Mouse (Mus musculus) MEL (cell line): ENCODE results near the gene Epop. TPM values are rescaled to one million over a fixed set of nuclear protein-coding genes. Genes with fewer than 3 reads are reported as not detected.

Experiments used
- DNase-seq: peaks from one replicate; pipeline ENCODE4 v3.0.0; 2011; ENCODE audit warnings: low read depth, low spot score
- H3K27ac ChIP-seq: 2 replicates; pipeline ENCODE4 v1.5.1; 2012; ENCODE audit warnings: low read depth, mild to moderate bottlenecking, control low read depth, low read length, moderate library complexity; ENCODE audit not compliant: control insufficient read depth
- H3K27me3 ChIP-seq, 2 experiments: fragments of 150-350 bp in 1 of 2; sonication (generic) in 1 of 2; 2 replicates each; pipeline ENCODE4 v1.6.1; 2012; ENCODE audit warnings: low read length in 2 of 2, mild to moderate bottlenecking in 2 of 2, improper control_type of control experiment in 1 of 2, moderate library complexity in 1 of 2; ENCODE audit not compliant: insufficient read depth in 2 of 2, control insufficient read depth in 1 of 2
- H3K36me3 ChIP-seq, 2 experiments: 2 replicates each; pipeline ENCODE4 v1.6.1; 2012 to 2014; ENCODE audit warnings: low read length in 2 of 2, improper control_type of control experiment in 1 of 2, inconsistent platforms in 1 of 2, mild to moderate bottlenecking in 1 of 2; ENCODE audit not compliant: insufficient read depth in 2 of 2, control insufficient read depth in 1 of 2
- H3K4me1 ChIP-seq, 2 experiments: fragments of 150-350 bp in 1 of 2; sonication (generic) in 1 of 2; 2 replicates each; pipeline ENCODE4 v1.6.1; 2012; ENCODE audit warnings: low read length in 2 of 2, improper control_type of control experiment in 1 of 2, mild to moderate bottlenecking in 1 of 2; ENCODE audit not compliant: insufficient read depth in 2 of 2, control insufficient read depth in 1 of 2
- H3K4me3 ChIP-seq, 2 experiments: fragments of 150-350 bp in 1 of 2; sonication (generic) in 1 of 2; 2 replicates each; pipeline ENCODE4 v1.5.1; 2012; ENCODE audit warnings: low read depth in 2 of 2, low read length in 2 of 2, mild to moderate bottlenecking in 2 of 2, moderate library complexity in 2 of 2, control low read depth in 1 of 2, improper control_type of control experiment in 1 of 2; ENCODE audit not compliant: control insufficient read depth in 1 of 2, insufficient read depth in 1 of 2
- H3K79me2 ChIP-seq: 2 replicates; pipeline ENCODE4 v1.6.1; 2012; ENCODE audit warnings: mild to moderate bottlenecking, low read length, moderate library complexity; ENCODE audit not compliant: control insufficient read depth, poor library complexity, insufficient read depth
- H3K9ac ChIP-seq: 2 replicates; pipeline ENCODE4 v1.6.1; 2012; ENCODE audit warnings: low read depth, mild to moderate bottlenecking, control low read depth, low read length, moderate library complexity; ENCODE audit not compliant: control insufficient read depth, poor library complexity, severe bottlenecking
- H3K9me3 ChIP-seq: fragments of 150-350 bp; sonication (generic); replicated peaks from 2 replicates; pipeline ENCODE4 v1.6.1; 2012; ENCODE audit warnings: mild to moderate bottlenecking, low read length, improper control_type of control experiment, moderate library complexity; ENCODE audit not compliant: insufficient read depth
- BHLHE40 ChIP-seq: IDR thresholded peaks from 2 replicates; pipeline ENCODE4 v1.6.1; 2012; ENCODE audit warnings: low read depth, mild to moderate bottlenecking, inconsistent platforms, low read length, improper control_type of control experiment, borderline replicate concordance
- CHD1 ChIP-seq: IDR thresholded peaks from 2 replicates; pipeline ENCODE4 v1.6.1; 2012; ENCODE audit warnings: low read depth, mild to moderate bottlenecking, inconsistent platforms, low read length, improper control_type of control experiment
- CTCF ChIP-seq, 3 experiments: IDR thresholded peaks in 2 of 3; conservative IDR thresholded peaks in 1 of 3; 2 replicates each; pipeline ENCODE4 v1.5.1; 2011 to 2012; ENCODE audit warnings: low read length in 3 of 3, low read depth in 2 of 3, mild to moderate bottlenecking in 2 of 3, improper control_type of control experiment in 1 of 3, inconsistent platforms in 1 of 3, mixed read lengths in 1 of 3, moderate library complexity in 1 of 3; ENCODE audit not compliant: control insufficient read depth in 1 of 3, insufficient read depth in 1 of 3, poor library complexity in 1 of 3, severe bottlenecking in 1 of 3
- E2F4 ChIP-seq: IDR thresholded peaks from 2 replicates; pipeline ENCODE4 v1.6.1; 2011; ENCODE audit warnings: low read depth, low read length, improper control_type of control experiment, borderline replicate concordance
- ELF1 ChIP-seq: IDR thresholded peaks from 2 replicates; pipeline ENCODE4 v1.6.1; 2014; ENCODE audit warnings: low read depth, mild to moderate bottlenecking, inconsistent platforms, low read length, improper control_type of control experiment, moderate library complexity
- EP300 ChIP-seq, 2 experiments: IDR thresholded peaks; 2 replicates each; pipeline ENCODE4 v1.6.1; 2011; ENCODE audit warnings: improper control_type of control experiment in 2 of 2, low read length in 2 of 2, low read depth in 1 of 2, mild to moderate bottlenecking in 1 of 2
- ETS1 ChIP-seq: IDR thresholded peaks from 2 replicates; pipeline ENCODE4 v1.6.1; 2012; ENCODE audit warnings: low read depth, mild to moderate bottlenecking, inconsistent platforms, low read length, improper control_type of control experiment, moderate library complexity
- GATA1 ChIP-seq: IDR thresholded peaks from 2 replicates; pipeline ENCODE4 v1.6.1; 2011; ENCODE audit warnings: low read depth, low read length, improper control_type of control experiment
- HCFC1 ChIP-seq: IDR thresholded peaks from 2 replicates; pipeline ENCODE4 v1.6.1; 2012; ENCODE audit warnings: low read depth, mild to moderate bottlenecking, inconsistent platforms, low read length, improper control_type of control experiment, moderate library complexity
- JUND ChIP-seq: IDR thresholded peaks from 2 replicates; pipeline ENCODE4 v1.6.1; 2011; ENCODE audit warnings: low read depth, mild to moderate bottlenecking, improper control_type of control experiment, low read length
- MAX ChIP-seq: IDR thresholded peaks from 2 replicates; pipeline ENCODE4 v1.6.1; 2011; ENCODE audit warnings: low read length, improper control_type of control experiment
- MAZ ChIP-seq: IDR thresholded peaks from 2 replicates; pipeline ENCODE4 v1.6.1; 2012; ENCODE audit warnings: low read depth, mild to moderate bottlenecking, inconsistent platforms, low read length, improper control_type of control experiment
- MEF2A ChIP-seq: IDR thresholded peaks from 2 replicates; pipeline ENCODE4 v1.6.1; 2014; ENCODE audit warnings: low read depth, mild to moderate bottlenecking, inconsistent platforms, low read length, improper control_type of control experiment; ENCODE audit not compliant: poor library complexity, insufficient replicate concordance, severe bottlenecking; ENCODE audit errors: extremely low read depth
- MXI1 ChIP-seq: IDR thresholded peaks from 2 replicates; pipeline ENCODE4 v1.6.1; 2011; ENCODE audit warnings: mild to moderate bottlenecking, low read depth, low read length, improper control_type of control experiment
- MYB ChIP-seq: IDR thresholded peaks from 2 replicates; pipeline ENCODE4 v1.6.1; 2011; ENCODE audit warnings: mild to moderate bottlenecking, low read depth, low read length, improper control_type of control experiment
- MYC ChIP-seq: IDR thresholded peaks from 2 replicates; pipeline ENCODE4 v1.6.1; 2011; ENCODE audit warnings: low read depth, mild to moderate bottlenecking, low read length, improper control_type of control experiment, moderate library complexity
- NELFE ChIP-seq: IDR thresholded peaks from 2 replicates; pipeline ENCODE4 v1.6.1; 2011; ENCODE audit warnings: low read depth, low read length, improper control_type of control experiment
- NRF1 ChIP-seq: IDR thresholded peaks from 2 replicates; pipeline ENCODE4 v1.6.1; 2014; ENCODE audit warnings: low read depth, mild to moderate bottlenecking, inconsistent platforms, low read length, improper control_type of control experiment, moderate library complexity; ENCODE audit not compliant: poor library complexity, insufficient read depth, severe bottlenecking
- POLR2A ChIP-seq, 2 experiments: IDR thresholded peaks; 2 replicates each; pipeline ENCODE4 v1.6.1; 2011 to 2012; ENCODE audit warnings: low read length in 2 of 2, mild to moderate bottlenecking in 2 of 2, control low read depth in 1 of 2, improper control_type of control experiment in 1 of 2, low read depth in 1 of 2, moderate library complexity in 1 of 2; ENCODE audit not compliant: control insufficient read depth in 1 of 2, insufficient read depth in 1 of 2, poor library complexity in 1 of 2
- RAD21 ChIP-seq: IDR thresholded peaks from 2 replicates; pipeline ENCODE4 v1.6.1; 2011; ENCODE audit warnings: mild to moderate bottlenecking, low read depth, low read length, improper control_type of control experiment
- SIN3A ChIP-seq: IDR thresholded peaks from 2 replicates; pipeline ENCODE4 v1.6.1; 2012; ENCODE audit warnings: low read length, improper control_type of control experiment, inconsistent platforms
- SMC3 ChIP-seq: IDR thresholded peaks from 2 replicates; pipeline ENCODE4 v1.6.1; 2011; ENCODE audit warnings: low read depth, low read length, improper control_type of control experiment
- TAL1 ChIP-seq: IDR thresholded peaks from 2 replicates; pipeline ENCODE4 v1.6.1; 2012; ENCODE audit warnings: mild to moderate bottlenecking, inconsistent platforms, low read length, moderate library complexity, mixed read lengths
- TCF12 ChIP-seq: IDR thresholded peaks from 2 replicates; pipeline ENCODE4 v1.6.1; 2014; ENCODE audit warnings: low read depth, mild to moderate bottlenecking, inconsistent platforms, low read length, improper control_type of control experiment, moderate library complexity
- USF1 ChIP-seq: IDR thresholded peaks from 2 replicates; pipeline ENCODE4 v1.6.1; 2014; ENCODE audit warnings: low read depth, mild to moderate bottlenecking, inconsistent platforms, low read length, improper control_type of control experiment, moderate library complexity
- ZMIZ1 ChIP-seq: IDR thresholded peaks from 2 replicates; pipeline ENCODE4 v1.6.1; 2012; ENCODE audit warnings: low read depth, mild to moderate bottlenecking, inconsistent platforms, low read length, improper control_type of control experiment, moderate library complexity
- polyA plus RNA-seq, 2 experiments: library from polyadenylated mRNA; stranded (reverse) in 1 of 2; unstranded in 1 of 2; fragments of >175 nt in 1 of 2; fragments of >200 nt in 1 of 2; gene quantifications; 2 replicates each; pipeline versions ENCODE4 v1.2.1 to v1.2.4; 2012; ENCODE audit warnings: low replicate concordance in 2 of 2, low read depth in 1 of 2; ENCODE audit not compliant: insufficient read length in 2 of 2, insufficient read depth in 1 of 2, missing spikeins in 1 of 2
- total RNA-seq: library from RNA; depleted of rRNA; stranded (reverse); fragments of 300-350 nt; gene quantifications from 2 replicates; pipeline ENCODE4 v1.2.3, GENCODE M21; 2012

Gene Epop
- total and polyA plus RNA-seq, 3 experiments, result not detected

DNA sequence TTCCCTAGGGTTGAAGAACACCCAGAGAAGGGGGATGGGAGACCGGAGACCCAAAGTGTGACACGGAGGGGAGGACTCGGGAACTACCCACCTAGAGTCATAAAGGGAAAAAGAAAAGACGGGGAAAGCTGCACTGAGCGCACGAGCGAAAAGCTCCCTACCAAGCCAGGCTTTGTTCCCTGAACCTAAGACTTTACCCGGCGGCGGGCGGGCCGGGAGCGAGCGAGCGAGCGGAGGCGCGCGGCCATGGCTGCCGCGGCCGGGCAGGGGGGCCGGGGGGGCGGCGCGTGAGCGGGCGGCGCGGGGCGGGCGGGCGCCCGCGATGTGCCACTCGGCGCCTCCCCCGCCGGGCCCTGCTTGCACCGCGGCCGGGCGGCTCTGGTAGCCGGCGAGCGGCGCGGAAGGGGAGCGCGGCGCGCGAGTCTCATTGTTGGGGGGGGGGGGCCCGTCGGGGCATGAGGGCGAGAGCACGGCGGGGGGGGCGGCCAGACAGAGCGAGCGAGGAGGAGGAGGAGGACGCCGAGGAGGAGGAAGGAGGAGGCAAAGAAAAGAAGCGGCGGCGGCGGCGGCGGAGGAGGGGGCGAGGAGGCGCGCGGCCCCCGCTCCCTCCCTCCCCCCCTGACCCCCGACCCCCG, 33.5 kb upstream of the Epop start, which contains the start of gene Mllt6:
Gene Mllt6, plus strand, starts transcription at position 522 of the 635 bp plus-strand sequence.
- H3K27me3 ChIP-seq, result no peaks in the 10 kb centered on the region
- H3K27ac ChIP-seq, result peak within 1 kb of the TSS; percentile 6; the same call in 1 of the 2 replicates
- TF ChIP-seq SMC3 (no peak), ETS1 (0 out of 2 replicates have a peak, but pooled peaks have one; percentile 28), HCFC1 (peak; percentile 71), NELFE (peak; percentile 23; the same call in 1 of the 2 replicates), POLR2A (IDR thresholded peaks at IDR 0.05; ENCODE audit: control insufficient read depth in 1 of 2, insufficient read depth in 1 of 2, low read depth in 1 of 2, low read length in 2 of 2, poor library complexity in 1 of 2) (peak in 1 of 2 experiments; percentile 20; a peak in 2 of 4 replicates), BHLHE40 (no peak; the same call in 1 of the 2 replicates), SIN3A (peak; percentile 92), RAD21 (no peak), CHD1 (0 out of 2 replicates have a peak, but pooled peaks have one; percentile 32), MXI1 (peak; percentile 12; the same call in 1 of the 2 replicates), ELF1 (0 out of 2 replicates have a peak, but pooled peaks have one; percentile 39), MAZ (peak; percentile 86)
- TF ChIP-seq, all 39 proteins: peak for 9
- Histone ChIP-seq H3K9ac (peak within 1 kb of the TSS; percentile 66), H3K79me2 (peaks cover 11% of the 10 kb centered on the region), H3K36me3 (peaks cover 0 to 7% of the 10 kb centered on the region in 2 experiments; a peak in 2 of 4 replicates), H3K9me3 (no peaks in the 10 kb centered on the region), H3K4me3 (peak within 1 kb of the TSS; percentile 66 to 85), H3K4me1 (peaks cover 8 to 22% of the 10 kb centered on the region in 2 experiments)
- DNase-seq, result peak; percentile 86

DNA sequence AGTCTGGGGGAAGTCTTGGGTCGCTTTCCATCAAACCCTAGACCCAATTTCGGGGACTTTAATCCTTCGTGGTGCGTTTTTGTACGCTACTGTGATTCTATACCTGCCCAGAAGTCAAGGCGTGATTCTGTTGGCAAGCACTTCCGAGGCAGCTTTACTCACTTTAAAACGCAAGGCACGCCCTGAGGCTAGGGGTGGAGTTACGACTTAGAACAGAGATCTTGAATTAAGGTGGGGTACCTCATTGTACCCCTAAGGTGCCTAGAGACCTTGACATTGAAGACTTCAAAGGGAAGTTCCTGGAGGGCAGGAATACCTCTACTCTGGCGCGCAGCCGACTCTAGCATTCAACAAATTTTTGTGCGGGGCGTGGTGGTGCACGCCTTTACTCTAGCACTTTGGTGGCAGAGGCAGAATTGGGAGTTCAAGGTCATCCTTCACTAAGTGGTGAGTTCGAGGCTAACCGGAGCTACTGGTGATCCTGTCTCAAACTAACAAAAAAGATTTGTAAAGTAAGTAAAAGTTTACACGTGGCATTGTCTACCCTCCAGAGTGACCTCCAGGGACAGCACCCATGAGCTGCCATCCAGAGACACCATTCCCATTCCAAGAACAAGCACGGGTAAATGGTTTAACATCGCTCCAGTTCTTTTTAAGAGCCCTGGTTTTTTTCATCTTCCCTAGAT, 32.8 kb upstream of the Epop start:
- Histone ChIP-seq H3K4me3 (peak overlapping the region; percentile 62 to 66), H3K79me2 (peaks cover 11% of the 10 kb centered on the region), H3K9me3 (no peaks in the 10 kb centered on the region), H3K4me1 (peaks cover 8 to 22% of the 10 kb centered on the region in 2 experiments), H3K27ac (peak overlapping the region; percentile 6; the same call in 1 of the 2 replicates), H3K36me3 (peaks cover 0 to 7% of the 10 kb centered on the region in 2 experiments; a peak in 2 of 4 replicates), H3K27me3 (no peaks in the 10 kb centered on the region), H3K9ac (peak overlapping the region; percentile 62)
- DNase-seq, result peak; percentile 85
- TF ChIP-seq MXI1 (peak; percentile 59), HCFC1 (no peak), RAD21 (no peak), E2F4 (no peak), EP300 (IDR thresholded peaks at IDR 0.05; ENCODE audit: low read depth in 1 of 2, low read length in 2 of 2) (0 out of 4 replicates have a peak, but pooled peaks of 1 of the 2 experiments have one; percentile 13), MYB (no peak), GATA1 (no peak), TCF12 (peak; percentile 5; the same call in 1 of the 2 replicates), CTCF (IDR thresholded peaks at IDR 0.05 in 2 of 3, conservative IDR thresholded peaks at IDR 0.05 in 1 of 3; ENCODE audit: control insufficient read depth in 1 of 3, insufficient read depth in 1 of 3, low read depth in 2 of 3, low read length in 3 of 3, poor library complexity in 1 of 3, severe bottlenecking in 1 of 3) (no peak), CHD1 (peak; percentile 82; the same call in 1 of the 2 replicates), TAL1 (no peak), NELFE (peak; percentile 29; the same call in 1 of the 2 replicates), MEF2A (no peak), SIN3A (no peak; the same call in 1 of the 2 replicates), POLR2A (IDR thresholded peaks at IDR 0.05; ENCODE audit: control insufficient read depth in 1 of 2, insufficient read depth in 1 of 2, low read depth in 1 of 2, low read length in 2 of 2, poor library complexity in 1 of 2) (no peak; a peak in 1 of 4 replicates), NRF1 (no peak), JUND (no peak), ZMIZ1 (no peak), USF1 (no peak), MAX (peak; percentile 68), MYC (no peak)
